Mouse (Mus musculus) kidney, adult 8-10 months (tissue): ENCODE results near the gene Ccdc184.

Source experiments
- DNase-seq, 2 experiments: peaks; one replicate each; pipeline ENCODE4 v3.0.0; 2022

Gene Ccdc184

DNA sequence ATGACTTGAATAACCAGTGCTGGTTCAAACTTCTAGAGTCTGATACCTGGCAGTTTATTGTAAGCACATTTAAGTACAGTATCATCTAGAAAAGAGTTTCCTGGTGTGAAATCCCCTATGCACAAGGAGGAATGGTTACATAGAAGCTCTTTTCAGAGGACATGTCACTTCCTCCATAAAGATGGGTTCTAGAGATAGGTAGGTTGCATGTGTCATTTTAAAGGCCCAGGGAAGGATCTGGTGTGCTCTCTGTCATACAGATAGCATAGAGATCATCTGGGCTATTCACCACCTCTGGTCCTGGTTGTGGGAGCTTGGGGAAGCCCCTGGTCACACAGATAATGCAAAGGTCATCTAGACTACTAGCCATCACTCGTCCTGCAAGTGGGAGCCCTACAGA is 9.7 kb upstream of the Ccdc184 start:
- DNase-seq = no peak

DNA sequence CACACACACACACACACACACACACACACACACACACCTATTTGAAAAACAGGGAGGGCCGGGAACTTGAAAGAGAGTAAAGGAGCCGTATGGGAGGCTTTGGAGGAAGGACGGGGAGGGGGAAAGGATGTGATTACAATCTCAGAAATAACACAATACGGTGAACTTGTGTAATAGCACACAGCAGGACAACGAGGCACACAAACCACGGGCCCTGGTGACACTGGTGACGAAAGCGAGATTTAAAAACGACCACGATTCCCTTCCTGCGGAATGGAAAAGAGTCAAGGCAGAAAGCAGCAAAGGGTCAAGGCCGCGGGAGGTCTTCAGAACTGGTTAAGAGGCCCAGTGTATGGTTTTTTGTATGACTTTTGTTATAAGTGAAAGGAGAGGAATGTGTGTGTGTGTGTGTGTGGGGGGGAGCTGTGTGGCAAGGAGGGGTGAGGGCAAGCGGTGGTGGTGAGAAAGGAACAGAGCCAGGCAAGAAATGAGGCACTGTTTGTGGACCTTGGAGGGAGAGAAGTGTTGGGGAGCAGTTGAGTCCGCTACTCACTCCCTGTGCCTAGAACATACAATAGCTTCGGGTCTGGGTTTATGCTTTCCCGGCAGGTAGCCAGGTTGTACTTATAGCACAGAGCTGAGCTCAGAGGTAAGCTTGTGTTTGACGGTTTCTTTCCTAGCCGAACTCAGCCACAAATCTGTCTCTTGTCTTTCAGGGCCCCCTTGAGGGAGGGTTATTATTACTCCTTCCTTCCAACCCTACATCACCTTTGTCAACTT is 5.7 kb upstream of the Ccdc184 start:
- no peak for DNase-seq

DNA sequence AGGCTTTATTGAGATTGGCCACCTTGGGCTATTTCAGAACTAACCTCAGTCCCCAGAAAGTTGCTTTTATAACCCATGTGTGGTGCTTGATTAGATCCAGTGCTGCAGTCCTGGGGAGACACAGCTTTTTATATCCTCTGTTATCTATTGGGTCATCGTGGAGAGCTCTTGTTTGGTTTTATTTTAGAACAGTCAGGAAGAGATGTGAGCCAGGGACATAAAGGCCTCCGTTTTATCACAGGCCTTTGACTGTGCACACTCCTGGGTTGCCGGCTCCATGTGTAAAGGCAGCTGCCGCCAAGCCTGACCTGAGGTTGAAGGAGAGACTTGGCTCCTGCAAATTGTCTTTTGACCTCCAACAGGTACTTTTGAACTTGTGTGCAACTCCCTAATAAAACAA is 4.4 kb upstream of the Ccdc184 start:
- no peak for DNase-seq

- no peak for DNase-seq
Measured at GRCm38 (mm10) chr15:98165525-98165924, 1.4 kb upstream of the Ccdc184 start, which contains the start of gene Asb8. TSS of gene Asb8 (minus strand) at chr15:98165625.

GRCm38 (mm10) chr15:98167645-98168621 is 975 bp downstream of the Ccdc184 start:
- peak; percentile 45 to 49 for DNase-seq

GRCm38 (mm10) chr15:98168622-98169004 is 1.7 kb downstream of the Ccdc184 start:
- DNase-seq = no peak

DNA sequence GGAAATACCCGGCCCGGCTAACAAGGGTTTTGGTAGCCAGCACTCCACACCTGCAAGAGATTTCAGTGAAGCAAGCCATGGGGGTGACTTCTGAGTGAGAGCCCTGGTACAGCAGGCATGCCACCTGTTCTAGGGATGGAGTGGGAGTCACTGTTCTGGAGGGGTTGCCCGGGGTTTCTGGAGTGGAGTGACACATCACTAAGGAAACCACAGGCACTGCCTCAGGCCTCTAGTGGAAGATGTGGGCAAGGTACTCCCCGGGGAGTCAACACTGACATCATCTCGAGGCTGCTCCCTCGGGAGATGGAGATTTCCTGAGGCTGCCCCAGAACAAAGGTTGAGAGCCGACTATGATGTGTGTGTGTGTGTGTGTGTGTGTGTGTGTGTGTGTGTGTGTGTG is 3.4 kb downstream of the Ccdc184 start:
- DNase-seq = no peak

DNA sequence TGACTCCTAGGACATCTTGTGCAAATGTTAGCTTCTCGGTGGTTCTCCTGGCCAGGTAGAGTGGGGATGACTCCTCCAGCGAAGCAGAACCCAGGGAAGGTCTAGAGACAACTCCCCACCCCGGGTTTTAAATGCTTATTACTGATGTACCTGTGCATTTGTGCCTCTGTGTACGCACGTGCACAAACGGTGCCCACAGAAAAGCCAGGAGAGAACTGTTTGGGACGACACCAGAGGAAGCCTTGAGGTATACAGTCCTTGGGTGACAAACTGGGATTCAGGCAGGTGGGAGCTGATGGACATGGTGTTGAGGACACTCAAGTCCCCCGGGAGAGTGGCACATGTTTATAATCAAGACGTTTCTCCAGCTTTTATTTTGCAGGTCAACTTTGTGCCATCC is 4.0 kb downstream of the Ccdc184 start:
- DNase-seq = no peak

DNA sequence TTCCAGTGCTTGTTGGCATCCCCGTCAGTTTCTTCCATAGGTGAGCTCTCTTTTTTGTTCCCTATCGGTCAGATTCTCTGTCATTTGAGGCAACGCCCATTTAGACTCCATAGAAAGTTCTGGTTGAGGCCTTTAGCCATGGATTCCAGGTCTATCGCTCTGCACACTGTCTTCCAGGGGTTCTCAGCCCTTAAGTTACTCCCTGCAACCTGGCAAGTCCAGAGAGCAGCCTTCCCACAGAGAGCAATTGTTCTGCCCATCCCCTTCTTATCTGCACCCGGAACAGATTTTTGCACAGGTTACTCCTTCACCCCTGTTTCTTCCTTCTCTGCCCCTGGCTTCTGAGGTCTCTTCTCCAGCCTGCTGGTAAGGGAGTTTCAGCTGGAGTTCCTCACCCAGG is 5.2 kb downstream of the Ccdc184 start:
- no peak for DNase-seq

- DNase-seq = peak; percentile 15 to 37
Measured at GRCm38 (mm10) chr15:98173821-98174220, 6.9 kb downstream of the Ccdc184 start.

GRCm38 (mm10) chr15:98177320-98177719 is 10.4 kb downstream of the Ccdc184 start:
- DNase-seq = no peak

GRCm38 (mm10) chr15:98180567-98181131 is 13.7 kb downstream of the Ccdc184 start:
- DNase-seq = no peak

DNA sequence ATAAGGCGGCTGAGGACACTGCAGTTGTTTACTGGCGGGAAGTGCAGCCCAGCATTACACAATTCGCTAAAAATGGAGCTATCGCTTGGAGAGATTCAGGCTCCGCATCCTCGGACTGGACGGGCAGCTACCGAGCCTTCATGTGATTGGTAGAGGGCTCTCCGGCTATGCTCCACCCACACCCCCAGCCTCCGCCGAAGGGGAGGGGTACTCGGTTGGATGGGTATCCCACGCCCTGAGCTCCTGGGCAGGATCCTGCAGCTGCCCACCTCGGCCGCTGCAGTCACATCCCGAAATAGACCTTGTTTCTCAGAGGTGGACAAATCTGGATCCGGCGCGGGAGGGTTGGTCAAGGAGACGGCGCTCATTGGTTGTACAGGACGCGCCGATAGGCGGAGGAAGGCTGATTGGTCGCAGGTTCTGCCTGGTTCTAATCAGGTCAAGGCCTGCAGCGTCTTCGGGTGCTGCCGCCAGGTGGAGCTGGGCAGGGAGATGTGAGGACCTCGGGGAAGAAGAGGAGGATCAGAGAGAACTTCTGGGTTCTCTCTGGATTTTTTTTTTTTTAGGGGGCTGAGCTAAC is 14.3 kb downstream of the Ccdc184 start:
- peak; percentile 92 to 94 for DNase-seq

GRCm38 (mm10) chr15:98181856-98182570 is 15.1 kb downstream of the Ccdc184 start:
- DNase-seq = peak; percentile 32 to 40

DNA sequence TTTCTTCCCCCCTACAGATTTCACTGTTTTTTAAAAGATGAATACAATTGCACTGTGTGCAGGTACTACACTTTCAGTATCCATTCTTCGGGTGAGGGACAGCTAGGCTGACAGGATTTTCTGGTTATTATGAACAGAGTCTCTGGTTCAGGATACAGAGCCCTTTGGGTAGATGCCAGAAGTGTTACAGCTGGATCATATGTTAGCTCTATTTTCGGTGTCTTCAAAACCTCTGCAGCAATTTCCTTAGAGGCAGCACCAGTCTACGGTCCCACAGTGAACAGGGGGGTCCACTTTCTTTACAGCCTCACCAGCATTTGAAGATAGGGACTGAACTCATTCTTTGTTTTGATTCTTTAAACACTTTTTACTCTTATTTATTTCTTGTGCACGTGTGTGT is 17.5 kb downstream of the Ccdc184 start:
- DNase-seq = no peak

DNA sequence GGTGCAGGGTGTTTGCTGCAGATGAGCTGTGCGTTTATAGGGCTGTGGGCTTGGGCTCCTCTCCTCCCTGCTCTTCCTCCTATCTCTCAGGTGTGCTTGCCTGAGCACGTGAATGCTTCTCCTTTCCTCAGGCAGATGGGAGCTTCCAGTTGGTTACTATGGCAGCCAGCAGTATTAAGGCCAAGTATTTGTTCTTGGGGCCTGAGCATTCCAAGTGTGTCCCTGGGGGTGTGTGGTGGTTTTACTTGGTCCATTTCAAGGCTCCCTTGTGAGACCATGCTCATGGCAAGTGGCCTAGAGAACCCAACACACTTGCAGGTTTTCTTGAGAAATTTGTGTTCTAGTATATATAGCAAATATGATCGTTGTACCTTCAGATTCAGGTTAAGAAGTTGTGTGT is 28.5 kb downstream of the Ccdc184 start, which contains the start of gene Olfr288:
TSS of gene Olfr288 (minus strand) at position 101 of the 400 bp plus-strand sequence.
- no peak for DNase-seq

GRCm38 (mm10) chr15:98209676-98210075 is 42.7 kb downstream of the Ccdc184 start:
- peak; percentile 57 to 77 for DNase-seq

DNA sequence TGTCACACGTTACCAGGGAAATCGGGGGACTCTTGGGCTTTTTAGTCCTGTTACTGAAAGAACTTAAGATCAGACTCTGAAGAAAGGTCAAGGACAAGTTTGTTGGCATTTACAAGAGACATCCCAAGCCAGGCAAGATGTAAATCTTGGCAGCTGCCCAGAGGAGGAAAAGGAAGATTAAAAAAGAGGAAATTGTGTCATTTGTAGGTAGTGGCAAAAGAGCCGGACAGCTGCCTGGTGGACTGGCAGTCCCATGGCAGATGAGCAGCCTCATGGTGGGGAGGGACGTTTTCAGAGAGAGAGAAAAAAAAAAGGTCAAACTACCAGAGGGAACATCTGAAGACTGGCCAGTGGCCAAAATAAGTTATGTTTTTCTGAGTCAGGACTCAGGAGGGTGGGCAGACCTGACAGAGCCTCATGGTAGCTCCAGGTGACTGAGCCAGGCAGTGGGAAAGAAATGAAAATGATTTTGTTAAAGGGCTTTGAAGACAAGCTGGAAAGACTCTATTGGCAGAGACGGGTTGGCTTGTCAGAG is 46.4 kb downstream of the Ccdc184 start:
- DNase-seq = peak; percentile 4 to 15

GRCm38 (mm10) chr15:98214130-98214529 is 47.2 kb downstream of the Ccdc184 start:
- no peak for DNase-seq
